ENCODE assay signal across 7 mouse cellular contexts in the genomic region with DNA sequence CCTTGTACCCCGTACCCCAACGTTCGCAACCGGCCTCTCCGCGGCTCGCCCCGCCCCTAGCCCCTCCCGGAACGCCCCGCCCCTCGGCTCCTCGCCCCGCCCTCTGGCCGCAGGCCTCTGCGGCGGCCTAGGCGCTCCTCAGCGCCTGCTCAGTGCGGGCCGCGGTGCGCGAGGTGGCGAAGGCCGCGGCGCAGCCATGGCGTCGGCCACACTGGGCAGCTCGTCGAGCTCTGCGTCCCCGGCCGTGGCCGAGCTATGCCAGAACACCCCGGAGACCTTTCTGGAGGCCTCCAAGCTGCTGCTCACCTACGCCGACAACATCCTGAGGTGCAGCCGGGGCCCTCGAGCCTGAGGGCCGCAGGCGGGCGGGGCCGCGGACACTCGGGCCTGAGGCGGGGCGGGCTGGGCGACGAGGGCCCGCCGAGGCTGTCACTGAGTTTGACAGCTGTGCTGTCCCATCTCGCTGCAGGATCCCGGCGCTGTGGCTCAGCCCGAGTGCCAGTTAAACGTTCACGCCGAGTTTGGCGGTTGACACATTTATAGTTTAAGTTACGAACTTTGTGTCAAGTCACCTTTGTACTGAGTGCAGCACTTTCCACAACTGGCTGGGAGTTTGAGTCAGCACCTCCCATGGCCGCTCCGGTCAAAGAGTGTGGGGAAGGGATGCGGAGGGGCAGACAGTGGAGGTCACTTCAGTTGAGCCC. TPM values are rescaled to one million over a fixed set of nuclear protein-coding genes. Genes with fewer than 3 reads are reported as not detected.
DNase-seq lines count a peak whose midpoint lies in the region; ATAC-seq and TF ChIP-seq lines count a peak whose summit lies in the region.

Gene Ngly1 (plus strand): TSS at position 110 of the 704 bp plus-strand sequence.
Gene Oxsm (minus strand): TSS at position 638 of the 704 bp plus-strand sequence.

- under 1% methylated on average over 61 of the region's 65 CpGs for WGBS in embryonic facial prominence, embryonic 11.5 days
- WGBS in limb, embryonic 11.5 days: under 1% methylated on average over 64 of the region's 65 CpGs
- WGBS in midbrain, embryonic 13.5 days: under 1% methylated on average over 50 of the region's 65 CpGs
- under 1% methylated on average over 65 of the region's 65 CpGs for WGBS in small intestine, adult 2 months

- H3K4me2 ChIP-seq in embryonic facial prominence, embryonic 11.5 days (ENCODE audit: low read depth, low read length): peak within 1 kb of the TSS; percentile 68
- peak within 1 kb of the TSS; percentile 64 for H3K4me2 ChIP-seq in limb, embryonic 11.5 days (ENCODE audit: low read depth, severe bottlenecking)
- H3K4me2 ChIP-seq in midbrain, embryonic 13.5 days (replicated peaks): peak within 1 kb of the TSS; percentile 74

- no peaks in the 10 kb centered on the region for H3K27me3 ChIP-seq in embryonic facial prominence, embryonic 11.5 days (ENCODE audit: control insufficient read depth, insufficient read depth, low read length)
- H3K27me3 ChIP-seq in limb, embryonic 11.5 days (ENCODE audit: control insufficient read depth, insufficient read depth, low read length): no peaks in the 10 kb centered on the region
- H3K27me3 ChIP-seq in midbrain, embryonic 13.5 days: no peaks in the 10 kb centered on the region
- no peaks in the 10 kb centered on the region for H3K27me3 ChIP-seq in small intestine, adult 2 months (ENCODE audit: control insufficient read depth, insufficient read depth, low read length)

- peak within 1 kb of the TSS; percentile 71 for H3K4me3 ChIP-seq in embryonic facial prominence, embryonic 11.5 days (ENCODE audit: low read depth, low read length)
- peak within 1 kb of the TSS; percentile 69 for H3K4me3 ChIP-seq in limb, embryonic 11.5 days (ENCODE audit: low read depth, low read length)
- peak within 1 kb of the TSS; percentile 73 for H3K4me3 ChIP-seq in midbrain, embryonic 13.5 days (replicated peaks)
- peak within 1 kb of the TSS; percentile 72 for H3K4me3 ChIP-seq in small intestine, adult 2 months (ENCODE audit: low read depth, low read length)

- TF ChIP-seq POLR2A in small intestine, adult 2 months (IDR thresholded peaks at IDR 0.05; ENCODE audit: low read depth, low read length): peak; percentile 99

- no peaks in the 10 kb centered on the region; the same call in 1 of the 2 replicates for H3K4me1 ChIP-seq in embryonic facial prominence, embryonic 11.5 days (ENCODE audit: control insufficient read depth, insufficient read depth, low read length)
- no peaks in the 10 kb centered on the region for H3K4me1 ChIP-seq in limb, embryonic 11.5 days (ENCODE audit: control insufficient read depth, insufficient read depth, low read length)
- H3K4me1 ChIP-seq in midbrain, embryonic 13.5 days (replicated peaks): peaks cover 15% of the 10 kb centered on the region
- peaks cover 9% of the 10 kb centered on the region; the same call in 1 of the 2 replicates for H3K4me1 ChIP-seq in small intestine, adult 2 months (ENCODE audit: control insufficient read depth, insufficient read depth, insufficient read length, low read length)

- DNase-seq in adrenal gland, postnatal 10 days: peak; percentile 95
- DNase-seq in embryonic facial prominence, embryonic 11.5 days (ENCODE audit: low spot score): peak; percentile 86
- peak; percentile 83 for DNase-seq in kidney, adult 11 months
- peak; percentile 90 for DNase-seq in limb, embryonic 11.5 days (ENCODE audit: low spot score)

- H3K9ac ChIP-seq in embryonic facial prominence, embryonic 11.5 days (replicated peaks; ENCODE audit: low read length): peak within 1 kb of the TSS; percentile 96
- peak within 1 kb of the TSS; percentile 96 for H3K9ac ChIP-seq in limb, embryonic 11.5 days (ENCODE audit: low read length)
- H3K9ac ChIP-seq in midbrain, embryonic 13.5 days (replicated peaks): peak within 1 kb of the TSS; percentile 92

- no peak within 1 kb of the TSS; the same call in 1 of the 2 replicates for H3K27ac ChIP-seq in embryonic facial prominence, embryonic 11.5 days (replicated peaks; ENCODE audit: low read depth, low read length)
- no peak within 1 kb of the TSS; the same call in 1 of the 2 replicates for H3K27ac ChIP-seq in limb, embryonic 11.5 days (replicated peaks; ENCODE audit: low read depth, low read length)
- H3K27ac ChIP-seq in midbrain, embryonic 13.5 days: peak within 1 kb of the TSS; percentile 74
- H3K27ac ChIP-seq in small intestine, adult 2 months (ENCODE audit: insufficient read depth, low read depth, low read length): peak within 1 kb of the TSS; percentile 84

- no peaks in the 10 kb centered on the region for H3K9me3 ChIP-seq in embryonic facial prominence, embryonic 11.5 days (replicated peaks; ENCODE audit: control insufficient read depth, low read length)
- H3K9me3 ChIP-seq in limb, embryonic 11.5 days (ENCODE audit: control insufficient read depth, low read length): no peaks in the 10 kb centered on the region
- no peaks in the 10 kb centered on the region for H3K9me3 ChIP-seq in midbrain, embryonic 13.5 days

- peak; percentile 99 for ATAC-seq in embryonic facial prominence, embryonic 11.5 days (replicated peaks; ENCODE audit: insufficient number of reproducible peaks, low FRiP score, low TSS enrichment, low read depth)
- ATAC-seq in granulocyte monocyte progenitor cell, adult 5-6 weeks (replicated peaks; ENCODE audit: poor library complexity, severe bottlenecking): peak; percentile 78
- peak; percentile 99 for ATAC-seq in limb, embryonic 11.5 days (ENCODE audit: insufficient number of reproducible peaks, low FRiP score, low TSS enrichment, low read depth)
- peak; percentile 99 for ATAC-seq in midbrain, embryonic 13.5 days

- TF ChIP-seq CTCF in small intestine, adult 2 months (IDR thresholded peaks at IDR 0.05; ENCODE audit: extremely low read depth, insufficient read length, insufficient replicate concordance, low read depth, low read length): no peak

- H3K36me3 ChIP-seq in embryonic facial prominence, embryonic 11.5 days (replicated peaks; ENCODE audit: control insufficient read depth, insufficient read depth, low read depth, low read length): no peaks in the 10 kb centered on the region
- no peaks in the 10 kb centered on the region for H3K36me3 ChIP-seq in limb, embryonic 11.5 days (ENCODE audit: control insufficient read depth, insufficient read depth, low read length)
- H3K36me3 ChIP-seq in midbrain, embryonic 13.5 days: no peaks in the 10 kb centered on the region
- no peaks in the 10 kb centered on the region for H3K36me3 ChIP-seq in small intestine, adult 2 months (ENCODE audit: control insufficient read depth, insufficient read depth, low read length)

RNA-seq across cellular contexts. Expression of gene Ngly1, which starts in this region (rescaled TPM):
- 10 to 100 TPM; 48.5 to 52.5 TPM for total RNA-seq in adrenal gland, postnatal 10 days (2021)
- polyA plus RNA-seq in embryonic facial prominence, embryonic 11.5 days (2014; fragmentation: Nextera tagmentation; extraction: Ambion mirVana): 30.4 and 31.0 TPM in 2 replicates
- total RNA-seq in granulocyte monocyte progenitor cell, adult 5-6 weeks (2014; fragmentation: Nextera tagmentation): 26.1 and 31.9 TPM in 2 replicates
- 18.0 and 45.4 TPM in 2 replicates for total RNA-seq in granulocyte monocyte progenitor cell, adult 5-6 weeks (2017)
- polyA plus RNA-seq in limb, embryonic 11.5 days (2014; fragmentation: Nextera tagmentation; extraction: Ambion mirVana): 22.8 and 24.4 TPM in 2 replicates
- 24.3 and 26.2 TPM in 2 replicates for polyA plus RNA-seq in midbrain, embryonic 13.5 days (2015; fragmentation: Nextera tagmentation; extraction: Ambion mirVana)
- polyA plus RNA-seq in small intestine, adult 2 months (2012; rRNA removed): 13.0 and 23.4 TPM in 2 replicates

RNA-seq across cellular contexts. Expression of gene Oxsm, which starts in this region (rescaled TPM):
- 10 to 100 TPM; 22.1 to 26.7 TPM for total RNA-seq in adrenal gland, postnatal 10 days (2021)
- polyA plus RNA-seq in embryonic facial prominence, embryonic 11.5 days (2014; fragmentation: Nextera tagmentation; extraction: Ambion mirVana): 0.88 and 1.3 TPM in 2 replicates
- total RNA-seq in granulocyte monocyte progenitor cell, adult 5-6 weeks (2014; fragmentation: Nextera tagmentation): 19.2 and 24.4 TPM in 2 replicates
- 11.2 and 14.4 TPM in 2 replicates for total RNA-seq in granulocyte monocyte progenitor cell, adult 5-6 weeks (2017)
- 1.1 and 2.0 TPM in 2 replicates for polyA plus RNA-seq in limb, embryonic 11.5 days (2014; fragmentation: Nextera tagmentation; extraction: Ambion mirVana)
- polyA plus RNA-seq in midbrain, embryonic 13.5 days (2015; fragmentation: Nextera tagmentation; extraction: Ambion mirVana): 1.9 and 2.0 TPM in 2 replicates
- 2.1 and 3.2 TPM in 2 replicates for polyA plus RNA-seq in small intestine, adult 2 months (2012; rRNA removed)

Comparison
In these comparisons a context has a peak if more than half of its experiments do, and no peak if none do; other contexts are left out.
1. H3K27ac ChIP-seq: peak in midbrain, embryonic 13.5 days (single experiment) and small intestine, adult 2 months (single experiment); none in embryonic facial prominence, embryonic 11.5 days (single experiment) and limb, embryonic 11.5 days (single experiment).
2. Peak in every context shown above with its lines, with median percentiles within 50 percentile points of each other: DNase-seq, ATAC-seq, H3K4me2 ChIP-seq, H3K4me3 ChIP-seq and H3K9ac ChIP-seq.